Mouse (Mus musculus) adipose tissue, adult 10 weeks (tissue): ENCODE measurements around the gene B3gat3. TPM values are rescaled to one million over a fixed set of nuclear protein-coding genes. Genes with fewer than 3 reads are reported as not detected.

Source experiments
- polyA plus RNA-seq: library from polyadenylated mRNA; stranded (reverse); fragments of 350-450 nt; fragmentation: Illumina TruSeq; extraction: RNeasy Lipid Tissue Mini Kit (QIAGEN cat#74804); gene quantifications from one replicate; pipeline ENCODE4 v1.2.3, GENCODE M21; 2014; ENCODE audit warnings: low read depth, low replicate concordance

The B3gat3 gene
- polyA plus RNA-seq = 54.1 TPM

GRCm38 (mm10) chr19:8920073-8920736, at the start of gene B3gat3:
TSS of gene B3gat3 (plus strand) at chr19:8920374.

GRCm38 (mm10) chr19:8871267-8872186, 48.6 kb upstream of the B3gat3 start, which contains the start of gene Ubxn1:
TSS of gene Ubxn1 (plus strand) at chr19:8871496.

GRCm38 (mm10) chr19:8880311-8881033, 39.7 kb upstream of the B3gat3 start, which contains the start of gene Uqcc3:
TSS of gene Uqcc3 (minus strand) at chr19:8880923.

DNA sequence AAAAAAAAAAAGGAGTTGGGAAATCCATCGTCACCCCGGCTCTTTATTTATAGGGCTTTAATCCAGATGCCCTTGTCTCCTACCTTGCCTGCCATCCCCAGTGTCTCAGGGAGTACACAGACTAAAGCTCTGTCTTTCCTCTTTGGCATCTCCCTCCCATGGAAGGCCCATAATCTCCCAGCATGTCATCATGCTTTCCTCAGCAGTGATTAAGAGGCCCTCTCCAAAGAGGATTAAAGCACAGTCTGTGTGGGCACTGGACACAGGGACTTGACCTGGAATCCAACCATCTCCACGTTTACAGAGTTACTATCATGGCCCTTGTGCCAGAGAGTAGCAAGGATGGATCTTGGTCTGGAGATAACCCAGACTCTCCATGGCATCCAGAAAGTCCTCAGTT, 36.6 kb upstream of the B3gat3 start, which contains the start of the genes Lbhd1 and Gm49403:
Gene Lbhd1 (plus strand): TSS at position 117 of the 400 bp plus-strand sequence.
Gene Gm49403 (plus strand): TSS at position 315 of the 400 bp plus-strand sequence.

GRCm38 (mm10) chr19:8888511-8889385, 31.4 kb upstream of the B3gat3 start, which contains the start of the genes 1810009A15Rik and Gm49416:
TSS of gene 1810009A15Rik (plus strand) at chr19:8888853.
TSS of gene Gm49416 (plus strand) at chr19:8888926.

GRCm38 (mm10) chr19:8892829-8893766, 27.1 kb upstream of the B3gat3 start, which contains the start of gene Ints5:
TSS of gene Ints5 (plus strand) at chr19:8893005.

GRCm38 (mm10) chr19:8897865-8898495, 22.2 kb upstream of the B3gat3 start, which contains the start of gene Ganab:
TSS of gene Ganab (plus strand) at chr19:8898071.

GRCm38 (mm10) chr19:8929224-8930088, 9.3 kb downstream of the B3gat3 start, which contains the start of the genes Rom1 and Eml3:
TSS of gene Rom1 (minus strand) at chr19:8929356.
TSS of gene Eml3 (plus strand) at chr19:8929552.

DNA sequence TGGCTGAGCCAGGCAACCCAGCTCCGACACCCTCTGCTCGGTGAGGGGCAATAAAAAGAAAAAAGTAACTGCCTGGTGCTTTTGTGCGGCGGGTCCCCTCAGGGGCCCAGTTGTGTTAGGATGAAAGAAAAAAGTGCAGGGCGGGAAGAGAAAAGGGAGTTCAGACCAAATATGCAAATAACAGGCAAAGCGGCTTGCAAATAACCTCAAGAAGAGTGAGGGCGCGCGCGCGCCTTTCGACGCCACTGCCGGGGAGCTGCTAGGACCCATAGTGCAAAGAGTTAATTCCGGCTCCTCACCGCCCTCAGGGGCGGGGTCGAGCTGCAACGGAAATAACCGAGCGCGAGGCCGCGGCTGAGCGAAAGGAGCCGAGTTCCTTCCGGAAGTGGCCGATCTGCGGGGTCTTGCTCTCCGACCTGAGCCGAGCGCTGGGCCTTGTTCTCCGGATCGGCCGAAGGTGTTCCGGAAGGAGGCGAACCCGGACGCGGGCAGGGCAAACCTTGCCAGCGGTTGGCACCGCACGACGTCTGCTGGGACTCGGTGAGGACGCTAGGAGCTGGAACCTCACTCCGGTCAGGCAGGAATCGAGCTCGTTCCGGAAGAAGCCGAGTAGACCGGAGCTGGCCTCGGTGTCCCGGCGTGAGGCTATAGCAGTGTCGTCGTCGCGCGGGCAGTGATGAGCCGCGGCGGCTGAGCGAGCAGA, 21.5 kb downstream of the B3gat3 start, which contains the start of gene Mta2:
Gene Mta2 (plus strand): TSS at position 361 of the 703 bp plus-strand sequence.

DNA sequence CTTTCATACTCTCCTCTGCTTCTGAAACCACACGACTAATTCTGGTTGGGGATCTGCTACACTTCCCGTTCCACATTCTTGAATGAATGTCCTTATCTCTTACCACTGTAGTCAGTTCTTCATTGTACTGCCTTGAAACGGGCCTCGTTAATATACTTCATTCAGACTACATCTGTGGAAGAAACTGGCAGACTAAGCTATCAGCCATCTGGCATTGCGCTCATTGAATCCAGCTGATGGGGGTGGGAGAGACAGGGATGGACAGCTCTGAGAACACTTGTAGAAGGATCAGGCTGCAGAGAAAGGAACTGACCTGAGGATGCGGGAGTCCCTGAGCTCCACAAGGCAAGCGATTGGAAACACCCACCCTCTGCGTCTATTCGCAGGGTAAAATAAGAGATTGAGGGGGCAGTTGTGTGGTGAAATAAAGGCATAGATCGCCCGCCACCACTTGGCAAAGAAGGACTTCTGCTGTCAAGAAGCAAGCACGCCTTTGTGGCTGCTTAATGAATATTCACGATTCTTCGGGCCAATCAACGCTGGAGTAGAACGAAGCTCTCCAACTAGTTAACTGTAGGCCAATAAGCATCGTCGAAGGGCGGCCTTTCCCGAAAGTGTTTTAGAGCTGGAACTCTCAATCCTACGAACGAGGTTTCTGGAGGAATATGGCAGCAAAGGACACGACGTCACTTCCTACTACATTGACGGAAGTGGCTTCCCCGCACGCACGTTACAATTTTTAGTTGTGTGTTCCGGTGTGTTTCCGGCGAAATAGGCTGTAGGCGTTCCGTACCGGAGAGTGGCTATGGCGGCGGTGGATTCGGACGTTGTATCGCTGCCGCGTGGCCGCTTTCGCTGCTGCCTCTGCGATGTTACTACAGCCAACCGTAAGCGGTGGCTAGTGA, 33.2 kb downstream of the B3gat3 start, which contains the start of gene Tut1:
Gene Tut1 (plus strand): TSS at position 713 of the 905 bp plus-strand sequence.

GRCm38 (mm10) chr19:8966590-8967372, 46.6 kb downstream of the B3gat3 start, which contains the start of gene Eef1g:
TSS of gene Eef1g (plus strand) at chr19:8967041.

